Mouse (Mus musculus) layer of hippocampus, adult 6 months (tissue): ENCODE data around the gene Gm3298. TPM values are rescaled to one million over a fixed set of nuclear protein-coding genes. Genes with fewer than 3 reads are reported as not detected.

Experiments used
- long read RNA-seq, 2 experiments: library from polyadenylated mRNA; unstranded; transcript quantifications; one replicate each; pipeline ENCODE4 v2.0.0; 2019 to 2020
- polyA plus RNA-seq: library from polyadenylated mRNA; unstranded; fragments of <200 nt; fragmentation: Nextera tagmentation; gene quantifications from 2 replicates; pipeline ENCODE4 v1.2.3, GENCODE M21; 2021

Gene Gm3298
- not detected in 2 replicates for polyA plus RNA-seq
- long read RNA-seq, experiment 1, result 0 reads
- long read RNA-seq, experiment 2, result 0 reads

GRCm38 (mm10) chr14:5015591-5015990 lies at the start of gene Gm3298:
Gm3298 (plus strand) TSS chr14:5015891.

GRCm38 (mm10) chr14:4983635-4984034 lies 32.1 kb upstream of the Gm3298 start, which contains the start of gene Gm8297:
Gm8297 (plus strand) TSS chr14:4983935.

GRCm38 (mm10) chr14:5050329-5050728 lies 34.6 kb downstream of the Gm3298 start, which contains the start of gene 4930555G01Rik:
4930555G01Rik (plus strand) TSS chr14:5050629.

Other genes with a start within 250 kb of the Gm3298 start
- not detected in 2 replicates for gene Gm9602, start 239.6 kb upstream of the Gm3298 start, polyA plus RNA-seq
- gene Gm3269, start 177.8 kb upstream of the Gm3298 start, polyA plus RNA-seq, result not detected in 2 replicates
- gene Gm3264, start 160.3 kb upstream of the Gm3298 start, polyA plus RNA-seq, result 0.21 TPM in 1 of 2 replicates, not detected in the other
- not detected in 2 replicates for gene Gm3278, start 123.5 kb upstream of the Gm3298 start, polyA plus RNA-seq
- not detected in 2 replicates for gene Gm8297, start 32.0 kb upstream of the Gm3298 start, polyA plus RNA-seq
- not detected in 2 replicates for gene 4930555G01Rik, start 34.7 kb downstream of the Gm3298 start, polyA plus RNA-seq
- 2.8 and 3.0 TPM in 2 replicates for gene Gm8281, start 55.1 kb downstream of the Gm3298 start, polyA plus RNA-seq
- not detected in 2 replicates for gene Gm8279, start 115.6 kb downstream of the Gm3298 start, polyA plus RNA-seq
- gene Gm3317, start 148.6 kb downstream of the Gm3298 start, polyA plus RNA-seq, result not detected in 2 replicates
- not detected in 2 replicates for gene Gm8271, start 169.9 kb downstream of the Gm3298 start, polyA plus RNA-seq
- not detected in 2 replicates for gene Gm3526, start 244.7 kb downstream of the Gm3298 start, polyA plus RNA-seq